In the genomic region with DNA sequence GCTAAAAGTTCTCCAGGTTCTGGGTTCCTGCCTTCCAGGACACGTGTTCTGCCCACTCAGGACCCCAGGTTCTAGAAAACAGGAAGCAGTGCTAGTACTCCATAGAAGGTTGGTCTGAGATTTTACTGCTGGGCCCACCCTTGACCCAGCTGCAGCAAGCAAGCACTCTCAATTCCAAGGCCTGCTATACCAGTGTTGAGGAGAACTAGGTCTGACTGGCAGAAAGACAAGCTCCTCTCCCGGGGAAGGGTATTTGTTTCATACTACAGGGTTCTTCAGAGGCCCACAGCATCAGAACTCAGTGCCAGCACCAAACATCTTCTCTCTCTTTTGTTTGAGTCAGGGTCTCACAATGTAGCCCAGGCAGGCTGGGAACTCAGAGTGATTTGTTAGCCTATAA, we compare ENCODE assay signal across 15 mouse cellular contexts. TPM values are rescaled to one million over a fixed set of nuclear protein-coding genes. Genes with fewer than 3 reads are reported as not detected.
DNase-seq lines count a peak whose midpoint lies in the region; ATAC-seq and TF ChIP-seq lines count a peak whose summit lies in the region.
"Had no signal": no experiment of that assay in that cellular context is flagged by ENCODE, and none has a peak within 500 bp of the region (broad histone marks: within the 10 kb centered on the region; RNA-seq: fewer than 3 reads in every experiment).

No protein-coding gene starts in this region.

- no peak overlapping the region for H3K9ac ChIP-seq in forebrain, embryonic 13.5 days
- H3K9ac ChIP-seq in forebrain, postnatal 0 days = no peak overlapping the region
- 0 out of 2 replicates have a peak overlapping the region, but pooled peaks have one; percentile 5 for H3K9ac ChIP-seq in hindbrain, postnatal 0 days (replicated peaks; ENCODE audit: low read length)
- no peak overlapping the region for H3K9ac ChIP-seq in hindbrain, embryonic 13.5 days
- H3K9ac ChIP-seq in lung, postnatal 0 days (replicated peaks; ENCODE audit: low read depth) = no peak overlapping the region
- 0 out of 2 replicates have a peak overlapping the region, but pooled peaks have one; percentile 18 for H3K9ac ChIP-seq in stomach, postnatal 0 days (ENCODE audit: low read length)
- H3K9ac ChIP-seq: hindbrain, embryonic 12.5 days; liver, embryonic 14.5 days had no signal

- peak overlapping the region; percentile 61; the same call in 1 of the 2 replicates for H3K27ac ChIP-seq in forebrain, embryonic 13.5 days
- no peak overlapping the region for H3K27ac ChIP-seq in forebrain, postnatal 0 days (ENCODE audit: low read depth, low read length)
- 0 out of 2 replicates have a peak overlapping the region, but pooled peaks have one; percentile 66 for H3K27ac ChIP-seq in hindbrain, postnatal 0 days
- no peak overlapping the region for H3K27ac ChIP-seq in hindbrain, embryonic 13.5 days
- H3K27ac ChIP-seq in lung, postnatal 0 days (ENCODE audit: low read length) = 0 out of 2 replicates have a peak overlapping the region, but pooled peaks have one; percentile 7
- peak overlapping the region; percentile 86 for H3K27ac ChIP-seq in stomach, postnatal 0 days (replicated peaks)
- H3K27ac ChIP-seq: hindbrain, embryonic 12.5 days; liver, embryonic 14.5 days had no signal

- TF ChIP-seq CTCF in forebrain, postnatal 0 days (IDR thresholded peaks at IDR 0.05; ENCODE audit: low read depth) = no peak
- no peak for TF ChIP-seq CTCF in hindbrain, postnatal 0 days (IDR thresholded peaks at IDR 0.05; ENCODE audit: low read depth)
- TF ChIP-seq CTCF in lung, postnatal 0 days (IDR thresholded peaks at IDR 0.05) = no peak
- TF ChIP-seq CTCF in stomach, postnatal 0 days (IDR thresholded peaks at IDR 0.05; ENCODE audit: low read depth) = no peak

- no peak overlapping the region for H3K4me2 ChIP-seq in forebrain, embryonic 13.5 days
- no peak overlapping the region for H3K4me2 ChIP-seq in forebrain, postnatal 0 days (ENCODE audit: low read depth)
- H3K4me2 ChIP-seq in hindbrain, postnatal 0 days (ENCODE audit: low read depth, low read length) = no peak overlapping the region
- H3K4me2 ChIP-seq in hindbrain, embryonic 13.5 days = no peak overlapping the region
- H3K4me2 ChIP-seq in lung, postnatal 0 days (replicated peaks; ENCODE audit: low read depth, low read length) = no peak overlapping the region
- no peak overlapping the region for H3K4me2 ChIP-seq in stomach, postnatal 0 days (replicated peaks; ENCODE audit: low read depth)
- H3K4me2 ChIP-seq: hindbrain, embryonic 12.5 days had no signal

- no peak for DNase-seq in forebrain, postnatal 0 days
- DNase-seq in hindbrain, postnatal 0 days (ENCODE audit: low spot score) = no peak
- DNase-seq in lung, postnatal 0 days (ENCODE audit: low spot score) = no peak
- DNase-seq in lung, postnatal 25 days (ENCODE audit: low spot score) = no peak
- no peak for DNase-seq in stomach, postnatal 0 days (ENCODE audit: low spot score)
- no peak for DNase-seq in embryo, embryonic 10.5 days (ENCODE audit: low spot score)
- DNase-seq: adrenal gland, adult 2 months; right cerebral cortex, adult 18-20 months; thymus, adult 18-20 months had no signal

- TF ChIP-seq EP300 in lung, postnatal 0 days (IDR thresholded peaks at IDR 0.05) = no peak
- TF ChIP-seq EP300 in stomach, postnatal 0 days (optimal IDR thresholded peaks at IDR 0.05) = no peak

- 83% methylated on average over 2 of the region's 2 CpGs for WGBS in forebrain, embryonic 13.5 days
- 81% methylated on average over 2 of the region's 2 CpGs for WGBS in forebrain, postnatal 0 days
- WGBS in hindbrain, postnatal 0 days = 79% methylated on average over 2 of the region's 2 CpGs
- WGBS in hindbrain, embryonic 13.5 days = 94% methylated on average over 2 of the region's 2 CpGs
- 74% methylated on average over 2 of the region's 2 CpGs for WGBS in lung, postnatal 0 days
- 66% methylated on average over 2 of the region's 2 CpGs for WGBS in stomach, postnatal 0 days

- no peak overlapping the region for H3K4me3 ChIP-seq in forebrain, embryonic 13.5 days
- no peak overlapping the region for H3K4me3 ChIP-seq in forebrain, postnatal 0 days (ENCODE audit: low read depth, low read length)
- H3K4me3 ChIP-seq in hindbrain, postnatal 0 days (ENCODE audit: low read length) = no peak overlapping the region
- no peak overlapping the region for H3K4me3 ChIP-seq in hindbrain, embryonic 13.5 days
- no peak overlapping the region for H3K4me3 ChIP-seq in lung, postnatal 0 days (ENCODE audit: low read depth, low read length)
- no peak overlapping the region for H3K4me3 ChIP-seq in stomach, postnatal 0 days (ENCODE audit: low read depth, low read length)
- H3K4me3 ChIP-seq: hindbrain, embryonic 12.5 days had no signal

- ATAC-seq in forebrain, embryonic 13.5 days = no peak
- ATAC-seq in forebrain, postnatal 0 days = no peak
- no peak for ATAC-seq in hindbrain, postnatal 0 days
- no peak for ATAC-seq in hindbrain, embryonic 13.5 days (ENCODE audit: low FRiP score)
- ATAC-seq in lung, postnatal 0 days = no peak
- ATAC-seq in stomach, postnatal 0 days (ENCODE audit: low FRiP score, low TSS enrichment) = no peak

- no peaks in the 10 kb centered on the region for H3K9me3 ChIP-seq in forebrain, embryonic 13.5 days (replicated peaks)
- no peaks in the 10 kb centered on the region for H3K9me3 ChIP-seq in forebrain, postnatal 0 days (ENCODE audit: low read length)
- no peaks in the 10 kb centered on the region for H3K9me3 ChIP-seq in hindbrain, postnatal 0 days (ENCODE audit: low read length)
- H3K9me3 ChIP-seq in hindbrain, embryonic 13.5 days = no peaks in the 10 kb centered on the region
- no peaks in the 10 kb centered on the region for H3K9me3 ChIP-seq in lung, postnatal 0 days (ENCODE audit: low read length)
- no peaks in the 10 kb centered on the region for H3K9me3 ChIP-seq in stomach, postnatal 0 days (ENCODE audit: control insufficient read depth, low read length)
- H3K9me3 ChIP-seq: hindbrain, embryonic 12.5 days had no signal

- peaks cover 16% of the 10 kb centered on the region for H3K4me1 ChIP-seq in forebrain, embryonic 13.5 days
- H3K4me1 ChIP-seq in forebrain, postnatal 0 days (ENCODE audit: insufficient read depth) = 0 out of 2 replicates have a peak, but pooled peaks cover 4% of the 10 kb centered on the region
- peaks cover 13% of the 10 kb centered on the region; the same call in 1 of the 2 replicates for H3K4me1 ChIP-seq in hindbrain, postnatal 0 days (ENCODE audit: insufficient read depth, low read length)
- peaks cover 10% of the 10 kb centered on the region; the same call in 1 of the 2 replicates for H3K4me1 ChIP-seq in hindbrain, embryonic 13.5 days (replicated peaks)
- H3K4me1 ChIP-seq in lung, postnatal 0 days (ENCODE audit: insufficient read depth, low read depth, low read length) = peaks cover under 1% of the 10 kb centered on the region; the same call in 1 of the 2 replicates
- peaks cover 10% of the 10 kb centered on the region for H3K4me1 ChIP-seq in stomach, postnatal 0 days (replicated peaks; ENCODE audit: control insufficient read depth, insufficient read depth)
- H3K4me1 ChIP-seq: hindbrain, embryonic 12.5 days had no signal

- peaks cover 92% of the 10 kb centered on the region for H3K36me3 ChIP-seq in forebrain, embryonic 13.5 days (ENCODE audit: poor library complexity, severe bottlenecking)
- peaks cover 64% of the 10 kb centered on the region for H3K36me3 ChIP-seq in forebrain, postnatal 0 days (ENCODE audit: insufficient read depth)
- H3K36me3 ChIP-seq in hindbrain, postnatal 0 days (ENCODE audit: insufficient read depth, low read length) = peaks cover 53% of the 10 kb centered on the region
- peaks cover 90% of the 10 kb centered on the region for H3K36me3 ChIP-seq in hindbrain, embryonic 13.5 days
- peaks cover 30% of the 10 kb centered on the region for H3K36me3 ChIP-seq in lung, postnatal 0 days (ENCODE audit: insufficient read depth, low read length)
- H3K36me3 ChIP-seq in stomach, postnatal 0 days (ENCODE audit: control insufficient read depth, insufficient read depth, low read length) = peaks cover 35% of the 10 kb centered on the region

- H3K27me3 ChIP-seq in forebrain, embryonic 13.5 days = no peaks in the 10 kb centered on the region
- H3K27me3 ChIP-seq in forebrain, postnatal 0 days (ENCODE audit: insufficient read depth, low read length) = no peaks in the 10 kb centered on the region
- H3K27me3 ChIP-seq in hindbrain, postnatal 0 days (ENCODE audit: insufficient read depth, low read length) = no peaks in the 10 kb centered on the region
- no peaks in the 10 kb centered on the region for H3K27me3 ChIP-seq in hindbrain, embryonic 13.5 days
- no peaks in the 10 kb centered on the region for H3K27me3 ChIP-seq in lung, postnatal 0 days (replicated peaks; ENCODE audit: insufficient read depth, low read length)
- H3K27me3 ChIP-seq in stomach, postnatal 0 days (ENCODE audit: control insufficient read depth, insufficient read depth, low read length) = no peaks in the 10 kb centered on the region
- H3K27me3 ChIP-seq: hindbrain, embryonic 12.5 days had no signal

RNA-seq across cellular contexts. Expression of gene Ppp5c, which starts 9.8 kb away (rescaled TPM):
- 103 and 113 TPM in 2 replicates for polyA plus RNA-seq in forebrain, embryonic 13.5 days (2015; fragmentation: Nextera tagmentation; extraction: Ambion mirVana)
- total RNA-seq in forebrain, postnatal 0 days (2014; rRNA removed) = 56.6 and 65.7 TPM in 2 replicates
- 129 and 137 TPM in 2 replicates for polyA plus RNA-seq in forebrain, postnatal 0 days (2015; fragmentation: Nextera tagmentation; extraction: Ambion mirVana)
- total RNA-seq in hindbrain, postnatal 0 days (2014; rRNA removed) = 68.9 and 86.0 TPM in 2 replicates
- 140 and 143 TPM in 2 replicates for polyA plus RNA-seq in hindbrain, postnatal 0 days (2015; fragmentation: Nextera tagmentation; extraction: Ambion mirVana)
- polyA plus RNA-seq in hindbrain, embryonic 13.5 days (2015; fragmentation: Nextera tagmentation; extraction: Ambion mirVana) = 109 and 115 TPM in 2 replicates
- polyA plus RNA-seq in lung, postnatal 0 days (2015; fragmentation: Nextera tagmentation; extraction: Ambion mirVana) = 65.1 and 71.8 TPM in 2 replicates
- polyA plus RNA-seq in stomach, postnatal 0 days (2015; fragmentation: Nextera tagmentation; extraction: Ambion mirVana) = 51.6 and 57.5 TPM in 2 replicates

RNA-seq across cellular contexts. Expression of gene Ccdc8, which starts 25.4 kb away (rescaled TPM):
- 6.0 and 8.6 TPM in 2 replicates for polyA plus RNA-seq in forebrain, embryonic 13.5 days (2015; fragmentation: Nextera tagmentation; extraction: Ambion mirVana)
- total RNA-seq in forebrain, postnatal 0 days (2014; rRNA removed) = 4.0 and 5.2 TPM in 2 replicates
- polyA plus RNA-seq in forebrain, postnatal 0 days (2015; fragmentation: Nextera tagmentation; extraction: Ambion mirVana) = 1.5 and 2.0 TPM in 2 replicates
- 6.0 and 7.1 TPM in 2 replicates for total RNA-seq in hindbrain, postnatal 0 days (2014; rRNA removed)
- 3.0 and 3.6 TPM in 2 replicates for polyA plus RNA-seq in hindbrain, postnatal 0 days (2015; fragmentation: Nextera tagmentation; extraction: Ambion mirVana)
- 5.5 and 5.9 TPM in 2 replicates for polyA plus RNA-seq in hindbrain, embryonic 13.5 days (2015; fragmentation: Nextera tagmentation; extraction: Ambion mirVana)
- 7.8 and 8.0 TPM in 2 replicates for polyA plus RNA-seq in lung, postnatal 0 days (2015; fragmentation: Nextera tagmentation; extraction: Ambion mirVana)
- 4.7 and 6.7 TPM in 2 replicates for polyA plus RNA-seq in stomach, postnatal 0 days (2015; fragmentation: Nextera tagmentation; extraction: Ambion mirVana)

RNA-seq across cellular contexts. Expression of gene Gm42372, which starts 35.0 kb away (rescaled TPM):
- 2.5 and 3.0 TPM in 2 replicates for polyA plus RNA-seq in forebrain, embryonic 13.5 days (2015; fragmentation: Nextera tagmentation; extraction: Ambion mirVana)
- total RNA-seq in forebrain, postnatal 0 days (2014; rRNA removed) = 34.9 and 40.0 TPM in 2 replicates
- 4.0 and 5.9 TPM in 2 replicates for polyA plus RNA-seq in forebrain, postnatal 0 days (2015; fragmentation: Nextera tagmentation; extraction: Ambion mirVana)
- total RNA-seq in hindbrain, postnatal 0 days (2014; rRNA removed) = 36.9 and 41.7 TPM in 2 replicates
- polyA plus RNA-seq in hindbrain, postnatal 0 days (2015; fragmentation: Nextera tagmentation; extraction: Ambion mirVana) = 8.2 and 8.9 TPM in 2 replicates
- 3.7 and 4.4 TPM in 2 replicates for polyA plus RNA-seq in hindbrain, embryonic 13.5 days (2015; fragmentation: Nextera tagmentation; extraction: Ambion mirVana)
- 0.02 and 0.04 TPM in 2 replicates for polyA plus RNA-seq in lung, postnatal 0 days (2015; fragmentation: Nextera tagmentation; extraction: Ambion mirVana)
- 0.15 and 0.16 TPM in 2 replicates for polyA plus RNA-seq in stomach, postnatal 0 days (2015; fragmentation: Nextera tagmentation; extraction: Ambion mirVana)
- polyA plus RNA-seq: C2C12 had no signal

RNA-seq across cellular contexts. Expression of gene Hif3a, which starts 44.3 kb away (rescaled TPM):
- polyA plus RNA-seq in forebrain, embryonic 13.5 days (2015; fragmentation: Nextera tagmentation; extraction: Ambion mirVana) = 4.7 and 5.8 TPM in 2 replicates
- 7.2 and 12.2 TPM in 2 replicates for total RNA-seq in forebrain, postnatal 0 days (2014; rRNA removed)
- 1.1 and 2.0 TPM in 2 replicates for polyA plus RNA-seq in forebrain, postnatal 0 days (2015; fragmentation: Nextera tagmentation; extraction: Ambion mirVana)
- total RNA-seq in hindbrain, postnatal 0 days (2014; rRNA removed) = 5.7 and 22.1 TPM in 2 replicates
- polyA plus RNA-seq in hindbrain, postnatal 0 days (2015; fragmentation: Nextera tagmentation; extraction: Ambion mirVana) = 2.5 and 3.4 TPM in 2 replicates
- polyA plus RNA-seq in hindbrain, embryonic 13.5 days (2015; fragmentation: Nextera tagmentation; extraction: Ambion mirVana) = 2.8 and 2.9 TPM in 2 replicates
- polyA plus RNA-seq in lung, postnatal 0 days (2015; fragmentation: Nextera tagmentation; extraction: Ambion mirVana) = 5.3 and 8.2 TPM in 2 replicates
- polyA plus RNA-seq in stomach, postnatal 0 days (2015; fragmentation: Nextera tagmentation; extraction: Ambion mirVana) = 3.4 and 4.0 TPM in 2 replicates
- polyA plus RNA-seq: C2C12 had no signal

RNA-seq across cellular contexts. Expression of gene Psg16, which starts 55.9 kb away (rescaled TPM):
- polyA plus RNA-seq in forebrain, embryonic 13.5 days (2015; fragmentation: Nextera tagmentation; extraction: Ambion mirVana) = 0.53 and 1.3 TPM in 2 replicates
- total RNA-seq in forebrain, postnatal 0 days (2014; rRNA removed) = 2.3 and 5.1 TPM in 2 replicates
- polyA plus RNA-seq in forebrain, postnatal 0 days (2015; fragmentation: Nextera tagmentation; extraction: Ambion mirVana) = 3.3 and 5.7 TPM in 2 replicates
- total RNA-seq in hindbrain, postnatal 0 days (2014; rRNA removed) = 3.4 and 4.4 TPM in 2 replicates
- 5.8 and 6.6 TPM in 2 replicates for polyA plus RNA-seq in hindbrain, postnatal 0 days (2015; fragmentation: Nextera tagmentation; extraction: Ambion mirVana)
- 1.5 and 1.6 TPM in 2 replicates for polyA plus RNA-seq in hindbrain, embryonic 13.5 days (2015; fragmentation: Nextera tagmentation; extraction: Ambion mirVana)
- polyA plus RNA-seq in lung, postnatal 0 days (2015; fragmentation: Nextera tagmentation; extraction: Ambion mirVana) = 0.18 and 0.21 TPM in 2 replicates
- 0.05 and 0.12 TPM in 2 replicates for polyA plus RNA-seq in stomach, postnatal 0 days (2015; fragmentation: Nextera tagmentation; extraction: Ambion mirVana)
- polyA plus RNA-seq: C2C12; spleen, adult 2 months had no signal

Comparison
In these comparisons a context has a peak if more than half of its experiments do, and no peak if none do; other contexts are left out.
1. H3K27ac ChIP-seq: peak in forebrain, embryonic 13.5 days (single experiment), hindbrain, postnatal 0 days (single experiment), lung, postnatal 0 days (single experiment) and stomach, postnatal 0 days (single experiment); none in forebrain, postnatal 0 days (single experiment) and hindbrain, embryonic 13.5 days (single experiment).
2. H3K9ac ChIP-seq: peak in hindbrain, postnatal 0 days (single experiment) and stomach, postnatal 0 days (single experiment); none in forebrain, embryonic 13.5 days (single experiment), forebrain, postnatal 0 days (single experiment), hindbrain, embryonic 13.5 days (single experiment) and lung, postnatal 0 days (single experiment).